Mouse (Mus musculus): Measurements from ENCODE around the gene Atp6v1c2. TPM values are rescaled to one million over a fixed set of nuclear protein-coding genes. Genes with fewer than 3 reads are reported as not detected.
A peak's percentile ranks its signal among the peaks of the same experiment; 100 is the strongest.

The Atp6v1c2 gene
- polyA plus RNA-seq, 1 experiment from 2014 or later = 0.37 TPM

DNA sequence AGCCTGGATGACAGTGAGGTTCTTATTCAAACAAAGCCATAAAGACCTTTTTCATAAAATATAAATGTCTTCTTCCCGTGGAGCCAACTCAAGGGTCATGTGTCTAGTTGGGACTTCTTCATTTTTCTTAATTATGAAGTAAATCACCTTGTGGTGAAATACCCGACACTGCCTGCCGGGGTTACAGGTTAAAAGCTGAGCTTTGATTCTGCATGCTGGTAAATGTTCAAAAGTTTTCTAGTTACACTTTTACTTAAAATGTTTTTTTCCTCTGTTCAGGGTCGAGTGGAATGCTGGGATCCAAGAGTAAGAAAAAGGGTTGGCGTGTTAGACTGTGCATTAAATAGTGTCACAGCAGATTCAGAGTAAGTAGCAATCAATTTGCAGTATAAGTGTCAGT is 33.2 kb upstream of the Atp6v1c2 start:
- Histone ChIP-seq H3K4me3 (ENCODE audit: low read depth, low read length) (no peak overlapping the region), H3K4me2 (no peak overlapping the region), H3K4me1 (ENCODE audit: control insufficient read depth, insufficient read depth, low read length) (peaks cover 3% of the 10 kb centered on the region), H3K27ac (ENCODE audit: low read depth, low read length) (no peak overlapping the region), H3K27me3 (ENCODE audit: control insufficient read depth, insufficient read depth, low read length) (no peaks in the 10 kb centered on the region), H3K9ac (ENCODE audit: low read length) (no peak overlapping the region), H3K9me3 (ENCODE audit: control insufficient read depth, low read length) (no peaks in the 10 kb centered on the region), H3K36me3 (ENCODE audit: control insufficient read depth, insufficient read depth, low read length) (peaks cover 18% of the 10 kb centered on the region; the same call in 1 of the 2 replicates)
- no peak for DNase-seq (ENCODE audit: low spot score, missing footprints)
- no peak for ATAC-seq (ENCODE audit: low FRiP score)
- 91% methylated on average over 5 of the region's 5 CpGs for WGBS

GRCm38 (mm10) chr12:17360650-17361049 is 31.5 kb upstream of the Atp6v1c2 start:
- Histone ChIP-seq H3K9ac (ENCODE audit: low read length) (no peak overlapping the region), H3K27me3 (ENCODE audit: control insufficient read depth, insufficient read depth, low read length) (no peaks in the 10 kb centered on the region), H3K9me3 (ENCODE audit: control insufficient read depth, low read length) (no peaks in the 10 kb centered on the region), H3K4me2 (no peak overlapping the region), H3K4me1 (ENCODE audit: control insufficient read depth, insufficient read depth, low read length) (peaks cover 3% of the 10 kb centered on the region), H3K27ac (ENCODE audit: low read depth, low read length) (no peak overlapping the region), H3K36me3 (ENCODE audit: control insufficient read depth, insufficient read depth, low read length) (peaks cover 18% of the 10 kb centered on the region; the same call in 1 of the 2 replicates), H3K4me3 (ENCODE audit: low read depth, low read length) (no peak overlapping the region)
- 20% methylated on average over 4 of the region's 4 CpGs for WGBS
- ATAC-seq (ENCODE audit: low FRiP score) (peak; percentile 61; the same call in 1 of the 2 replicates), DNase-seq (ENCODE audit: low spot score, missing footprints) (no peak)

GRCm38 (mm10) chr12:17360104-17360503 is 30.9 kb upstream of the Atp6v1c2 start:
- ATAC-seq (ENCODE audit: low FRiP score) = 0 out of 2 replicates have a peak, but pooled peaks have one; percentile 50
- H3K36me3 ChIP-seq (ENCODE audit: control insufficient read depth, insufficient read depth, low read length) = peaks cover 15% of the 10 kb centered on the region; the same call in 1 of the 2 replicates

GRCm38 (mm10) chr12:17358981-17359380 is 29.8 kb upstream of the Atp6v1c2 start:
- ATAC-seq (ENCODE audit: low FRiP score) (no peak), DNase-seq (ENCODE audit: low spot score, missing footprints) (no peak)
- Histone ChIP-seq H3K9ac (ENCODE audit: low read length) (no peak overlapping the region), H3K27ac (ENCODE audit: low read depth, low read length) (no peak overlapping the region), H3K4me1 (ENCODE audit: control insufficient read depth, insufficient read depth, low read length) (peaks cover 3% of the 10 kb centered on the region), H3K9me3 (ENCODE audit: control insufficient read depth, low read length) (no peaks in the 10 kb centered on the region), H3K4me2 (no peak overlapping the region), H3K36me3 (ENCODE audit: control insufficient read depth, insufficient read depth, low read length) (peaks cover 20% of the 10 kb centered on the region), H3K4me3 (ENCODE audit: low read depth, low read length) (no peak overlapping the region), H3K27me3 (ENCODE audit: control insufficient read depth, insufficient read depth, low read length) (no peaks in the 10 kb centered on the region)
- WGBS = 91% methylated on average over 9 of the region's 9 CpGs

More at GRCm38 (mm10) chr12:17360104-17360503, 30.9 kb upstream of the Atp6v1c2 start:
- Histone ChIP-seq H3K4me3 (ENCODE audit: low read depth, low read length) (no peak overlapping the region), H3K9me3 (ENCODE audit: control insufficient read depth, low read length) (no peaks in the 10 kb centered on the region), H3K27me3 (ENCODE audit: control insufficient read depth, insufficient read depth, low read length) (no peaks in the 10 kb centered on the region), H3K4me1 (ENCODE audit: control insufficient read depth, insufficient read depth, low read length) (peaks cover 3% of the 10 kb centered on the region), H3K27ac (ENCODE audit: low read depth, low read length) (no peak overlapping the region), H3K9ac (ENCODE audit: low read length) (no peak overlapping the region), H3K4me2 (no peak overlapping the region)
- WGBS = 56% methylated on average over 9 of the region's 9 CpGs
- no peak for DNase-seq (ENCODE audit: low spot score, missing footprints)

DNA sequence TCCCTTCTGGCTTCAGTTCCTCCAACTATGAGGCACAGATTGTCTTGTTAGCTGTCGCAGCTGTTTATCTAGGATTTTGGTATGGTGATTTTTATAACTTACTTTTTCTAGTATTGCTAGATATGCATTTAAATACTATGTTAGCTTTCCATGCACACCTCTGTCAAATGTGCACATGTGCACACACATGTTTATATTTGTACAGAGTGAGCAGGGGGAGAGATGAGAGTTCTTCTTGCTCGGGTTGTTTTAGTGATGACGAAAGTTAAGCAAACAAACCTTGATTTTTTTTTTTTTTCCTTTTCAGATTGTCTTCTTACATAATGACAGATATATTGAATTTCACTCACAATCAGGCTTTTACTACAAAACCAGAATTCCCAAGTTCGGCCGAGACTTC is 28.6 kb upstream of the Atp6v1c2 start:
- WGBS = 93% methylated on average over 5 of the region's 5 CpGs
- Histone ChIP-seq H3K27ac (ENCODE audit: low read depth, low read length) (no peak overlapping the region), H3K27me3 (ENCODE audit: control insufficient read depth, insufficient read depth, low read length) (no peaks in the 10 kb centered on the region), H3K9me3 (ENCODE audit: control insufficient read depth, low read length) (no peaks in the 10 kb centered on the region), H3K4me1 (ENCODE audit: control insufficient read depth, insufficient read depth, low read length) (peaks cover 3% of the 10 kb centered on the region), H3K9ac (ENCODE audit: low read length) (no peak overlapping the region), H3K4me2 (no peak overlapping the region), H3K36me3 (ENCODE audit: control insufficient read depth, insufficient read depth, low read length) (peaks cover 18% of the 10 kb centered on the region), H3K4me3 (ENCODE audit: low read depth, low read length) (no peak overlapping the region)
- no peak for DNase-seq (ENCODE audit: low spot score, missing footprints)
- no peak for ATAC-seq (ENCODE audit: low FRiP score)

DNA sequence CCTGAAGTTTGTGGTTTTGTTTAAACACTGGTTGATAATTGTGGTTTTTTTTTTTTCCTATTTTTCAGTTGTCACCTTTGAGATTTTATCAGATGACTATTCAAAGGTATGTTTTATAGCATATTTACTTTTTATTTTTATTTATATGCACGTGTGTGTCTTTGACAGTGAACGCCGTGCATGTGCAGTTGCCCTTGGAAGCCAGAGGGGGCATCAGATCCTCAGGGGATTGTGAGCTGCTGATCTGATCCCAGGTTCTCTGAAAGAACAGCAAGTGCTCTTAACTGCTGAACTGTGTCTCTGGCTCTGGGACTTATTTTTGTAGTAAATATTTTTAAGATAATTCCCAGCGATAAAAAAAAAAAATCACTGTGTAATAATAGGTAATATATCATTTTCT is 27.7 kb upstream of the Atp6v1c2 start:
- no peaks in the 10 kb centered on the region for H3K9me3 ChIP-seq (ENCODE audit: control insufficient read depth, low read length)
- H3K27ac ChIP-seq (ENCODE audit: low read depth, low read length) = no peak overlapping the region
- no peak for DNase-seq (ENCODE audit: low spot score, missing footprints)
- H3K36me3 ChIP-seq (ENCODE audit: control insufficient read depth, insufficient read depth, low read length) = peaks cover 18% of the 10 kb centered on the region
- H3K4me2 ChIP-seq = no peak overlapping the region
- no peak overlapping the region for H3K4me3 ChIP-seq (ENCODE audit: low read depth, low read length)
- WGBS = 89% methylated on average over 4 of the region's 4 CpGs
- H3K27me3 ChIP-seq (ENCODE audit: control insufficient read depth, insufficient read depth, low read length) = no peaks in the 10 kb centered on the region
- H3K4me1 ChIP-seq (ENCODE audit: control insufficient read depth, insufficient read depth, low read length) = peaks cover 3% of the 10 kb centered on the region
- no peak overlapping the region for H3K9ac ChIP-seq (ENCODE audit: low read length)
- ATAC-seq (ENCODE audit: low FRiP score) = no peak

DNA sequence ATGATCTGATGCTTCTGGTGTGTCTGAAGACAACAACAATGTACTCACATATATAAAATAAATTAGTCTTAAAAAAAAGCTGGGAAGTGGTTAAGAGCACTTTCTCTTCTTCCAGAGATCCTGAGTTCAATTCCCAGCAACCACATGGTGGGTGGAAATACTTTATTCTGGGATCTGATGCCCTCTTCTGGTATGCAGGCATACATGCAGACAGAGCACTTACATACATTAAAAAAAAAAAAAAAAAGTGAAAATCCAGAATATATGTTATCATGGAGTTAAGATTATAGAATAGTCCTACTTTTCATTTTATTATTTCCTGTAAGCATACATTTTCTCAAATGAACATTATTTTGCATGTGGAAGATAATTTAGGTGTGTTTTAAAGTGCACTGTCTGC is 20.9 kb upstream of the Atp6v1c2 start:
- no peaks in the 10 kb centered on the region for H3K27me3 ChIP-seq (ENCODE audit: control insufficient read depth, insufficient read depth, low read length)
- DNase-seq (ENCODE audit: low spot score, missing footprints) (no peak), ATAC-seq (ENCODE audit: low FRiP score) (no peak)
- no peaks in the 10 kb centered on the region for H3K9me3 ChIP-seq (ENCODE audit: control insufficient read depth, low read length)
- H3K4me1 ChIP-seq (ENCODE audit: control insufficient read depth, insufficient read depth, low read length) = peaks cover 11% of the 10 kb centered on the region
- H3K36me3 ChIP-seq (ENCODE audit: control insufficient read depth, insufficient read depth, low read length) = peaks cover 8% of the 10 kb centered on the region
- no peak overlapping the region for H3K27ac ChIP-seq (ENCODE audit: low read depth, low read length)
- H3K9ac ChIP-seq (ENCODE audit: low read length) = no peak overlapping the region
- no peak overlapping the region for H3K4me3 ChIP-seq (ENCODE audit: low read depth, low read length)
- H3K4me2 ChIP-seq = no peak overlapping the region

DNA sequence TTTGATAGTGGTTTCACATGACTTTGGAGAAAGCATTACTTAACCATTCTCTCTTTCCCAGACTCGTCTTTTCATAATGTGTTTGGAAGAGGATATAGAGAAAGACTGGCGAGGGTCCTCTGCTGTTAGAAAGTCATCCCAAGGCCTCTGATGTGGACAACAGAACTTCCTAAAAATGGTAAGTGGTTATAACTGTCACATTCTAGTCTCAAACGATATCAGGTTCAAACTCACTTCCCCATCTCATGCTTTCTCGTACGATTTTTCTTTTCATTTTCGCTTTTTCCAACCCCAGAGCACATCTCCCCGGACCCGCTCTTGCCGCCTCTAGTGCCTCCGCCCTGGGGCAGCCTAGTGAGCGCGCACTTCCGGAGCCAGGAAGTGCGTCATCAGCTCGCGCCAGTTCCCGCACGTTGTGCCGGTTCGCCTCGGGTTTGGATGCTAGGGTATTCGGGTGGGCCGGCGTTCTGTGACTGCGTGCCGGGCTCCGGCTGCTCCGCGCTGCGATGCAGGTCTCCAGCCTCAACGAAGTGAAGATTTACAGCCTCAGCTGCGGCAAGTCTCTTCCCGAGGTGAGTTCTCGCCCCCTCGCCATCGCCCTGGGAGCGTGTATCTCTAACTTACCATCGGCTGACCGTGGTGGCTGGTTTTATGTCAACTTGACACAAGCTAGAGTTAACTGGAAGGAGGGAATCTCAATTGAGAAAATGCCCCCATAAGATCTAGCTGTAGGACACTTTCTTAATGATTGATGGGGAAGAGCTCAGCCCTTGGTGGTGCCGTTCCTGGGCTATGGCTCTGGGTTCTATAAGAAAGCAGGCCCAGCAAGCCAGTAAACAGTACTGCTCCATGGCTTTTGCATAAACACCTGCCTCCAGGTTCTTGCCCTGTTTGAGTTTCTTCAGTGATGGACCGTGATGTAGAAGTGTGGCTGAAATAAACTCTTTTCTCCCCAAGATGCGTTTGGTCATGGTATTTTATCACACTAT is 19.2 kb upstream of the Atp6v1c2 start, which contains the start of gene Nol10:
Gene Nol10, plus strand, starts transcription at position 411 of the 989 bp plus-strand sequence.
- H3K4me1 ChIP-seq (ENCODE audit: control insufficient read depth, insufficient read depth, low read length) = peaks cover 11% of the 10 kb centered on the region
- no peak within 1 kb of the TSS for H3K27ac ChIP-seq (ENCODE audit: low read depth, low read length)
- no peaks in the 10 kb centered on the region; the same call in 1 of the 2 replicates for H3K36me3 ChIP-seq (ENCODE audit: control insufficient read depth, insufficient read depth, low read length)
- no peaks in the 10 kb centered on the region for H3K9me3 ChIP-seq (ENCODE audit: control insufficient read depth, low read length)
- ATAC-seq (ENCODE audit: low FRiP score) = peak; percentile 97
- peak; percentile 99 for DNase-seq (ENCODE audit: low spot score, missing footprints)
- under 1% methylated on average over 42 of the region's 42 CpGs for WGBS
- H3K9ac ChIP-seq (ENCODE audit: low read length) = peak within 1 kb of the TSS; percentile 86
- peak within 1 kb of the TSS; percentile 88 for H3K4me2 ChIP-seq
- no peaks in the 10 kb centered on the region for H3K27me3 ChIP-seq (ENCODE audit: control insufficient read depth, insufficient read depth, low read length)
- peak within 1 kb of the TSS; percentile 85 for H3K4me3 ChIP-seq (ENCODE audit: low read depth, low read length)
